Mouse (Mus musculus) ES-Bruce4 (cell line): ENCODE measurements around the gene Lims1.

Experiments used
- CTCF ChIP-seq: IDR thresholded peaks from one replicate; pipeline ENCODE4 v1.8.1; 2011; ENCODE audit warnings: low read depth, low read length
- EP300 ChIP-seq: IDR thresholded peaks from 2 replicates; pipeline ENCODE4 v1.6.1; 2011; ENCODE audit warnings: low read depth, low read length; ENCODE audit not compliant: insufficient read depth
- POLR2A ChIP-seq: IDR thresholded peaks from one replicate; pipeline ENCODE4 v1.8.1; 2011; ENCODE audit warnings: low read length; ENCODE audit not compliant: insufficient read depth

- TF ChIP-seq CTCF (no peak), POLR2A (no peak), EP300 (no peak)
Observed at GRCm38 (mm10) chr10:58330635-58331034, 7.4 kb downstream of the Lims1 start.
